Mouse (Mus musculus): ENCODE results near the gene Iqgap2. TPM values are rescaled to one million over a fixed set of nuclear protein-coding genes. Genes with fewer than 3 reads are reported as not detected.

Iqgap2 gene
- polyA plus RNA-seq, 2 experiments, result 10.5 to 12.7 TPM

GRCm38 (mm10) chr13:95782969-95783332 lies 108.8 kb downstream of the Iqgap2 start:
- Histone ChIP-seq H3K27me3 (ENCODE audit: control insufficient read depth, insufficient read depth, low read length) (no peaks in the 10 kb centered on the region), H3K4me1 (ENCODE audit: control insufficient read depth, insufficient read depth, low read length) (peaks cover 21% of the 10 kb centered on the region), H3K27ac (replicated peaks; ENCODE audit: low read depth, low read length) (no peak overlapping the region), H3K9me3 (ENCODE audit: control insufficient read depth, low read length) (no peaks in the 10 kb centered on the region), H3K36me3 (ENCODE audit: control insufficient read depth, insufficient read depth, low read length) (no peaks in the 10 kb centered on the region), H3K4me2 (replicated peaks; ENCODE audit: low read depth, low read length, severe bottlenecking) (no peak overlapping the region), H3K9ac (ENCODE audit: low read depth, low read length, severe bottlenecking) (no peak overlapping the region), H3K4me3 (replicated peaks; ENCODE audit: low read length) (no peak overlapping the region)
- ATAC-seq (ENCODE audit: low FRiP score, low read depth) (no peak), DNase-seq (ENCODE audit: low spot score) (no peak)
- TF ChIP-seq POLR2A (IDR thresholded peaks at IDR 0.05; ENCODE audit: borderline replicate concordance, extremely low read depth, insufficient read depth, insufficient read length), result no peak
- WGBS, result 75% methylated on average over 2 of the region's 2 CpGs

- H3K36me3 ChIP-seq (ENCODE audit: control insufficient read depth, insufficient read depth, low read length), result no peaks in the 10 kb centered on the region
- no peak overlapping the region for H3K4me3 ChIP-seq (replicated peaks; ENCODE audit: low read length)
- 73% methylated on average over 15 of the region's 15 CpGs for WGBS
- no peak overlapping the region for H3K9ac ChIP-seq (ENCODE audit: low read depth, low read length, severe bottlenecking)
- no peak for ATAC-seq (ENCODE audit: low FRiP score, low read depth)
- no peak overlapping the region for H3K4me2 ChIP-seq (replicated peaks; ENCODE audit: low read depth, low read length, severe bottlenecking)
- H3K4me1 ChIP-seq (ENCODE audit: control insufficient read depth, insufficient read depth, low read length), result peaks cover 21% of the 10 kb centered on the region
- H3K27ac ChIP-seq (replicated peaks; ENCODE audit: low read depth, low read length), result no peak overlapping the region
- no peak for DNase-seq (ENCODE audit: low spot score)
- no peaks in the 10 kb centered on the region for H3K27me3 ChIP-seq (ENCODE audit: control insufficient read depth, insufficient read depth, low read length)
- no peaks in the 10 kb centered on the region for H3K9me3 ChIP-seq (ENCODE audit: control insufficient read depth, low read length)
- no peak for TF ChIP-seq POLR2A (IDR thresholded peaks at IDR 0.05; ENCODE audit: borderline replicate concordance, extremely low read depth, insufficient read depth, insufficient read length)
These were observed 109.3 kb downstream of the Iqgap2 start for GRCm38 (mm10) chr13:95782311-95782968.

GRCm38 (mm10) chr13:95780038-95780437 lies 111.7 kb downstream of the Iqgap2 start:
- H3K4me1 ChIP-seq (ENCODE audit: control insufficient read depth, insufficient read depth, low read length), result peaks cover 17% of the 10 kb centered on the region
- H3K27me3 ChIP-seq (ENCODE audit: control insufficient read depth, insufficient read depth, low read length), result no peaks in the 10 kb centered on the region
- H3K27ac ChIP-seq (replicated peaks; ENCODE audit: low read depth, low read length), result no peak overlapping the region
- DNase-seq (ENCODE audit: low spot score) (no peak), ATAC-seq (ENCODE audit: low FRiP score, low read depth) (no peak)
- H3K4me3 ChIP-seq (replicated peaks; ENCODE audit: low read length), result no peak overlapping the region
- 57% methylated on average over 7 of the region's 7 CpGs for WGBS
- H3K9ac ChIP-seq (ENCODE audit: low read depth, low read length, severe bottlenecking), result no peak overlapping the region
- H3K9me3 ChIP-seq (ENCODE audit: control insufficient read depth, low read length), result no peaks in the 10 kb centered on the region
- H3K4me2 ChIP-seq (replicated peaks; ENCODE audit: low read depth, low read length, severe bottlenecking), result no peak overlapping the region
- no peaks in the 10 kb centered on the region for H3K36me3 ChIP-seq (ENCODE audit: control insufficient read depth, insufficient read depth, low read length)
- TF ChIP-seq POLR2A (IDR thresholded peaks at IDR 0.05; ENCODE audit: borderline replicate concordance, extremely low read depth, insufficient read depth, insufficient read length), result no peak

GRCm38 (mm10) chr13:95779261-95779660 lies 112.5 kb downstream of the Iqgap2 start:
- no peak overlapping the region for H3K27ac ChIP-seq (replicated peaks; ENCODE audit: low read depth, low read length)
- no peak overlapping the region for H3K9ac ChIP-seq (ENCODE audit: low read depth, low read length, severe bottlenecking)
- peaks cover 12% of the 10 kb centered on the region for H3K4me1 ChIP-seq (ENCODE audit: control insufficient read depth, insufficient read depth, low read length)
- no peak for DNase-seq (ENCODE audit: low spot score)
- no peak for TF ChIP-seq POLR2A (IDR thresholded peaks at IDR 0.05; ENCODE audit: borderline replicate concordance, extremely low read depth, insufficient read depth, insufficient read length)
- no peaks in the 10 kb centered on the region for H3K27me3 ChIP-seq (ENCODE audit: control insufficient read depth, insufficient read depth, low read length)
- no peaks in the 10 kb centered on the region for H3K36me3 ChIP-seq (ENCODE audit: control insufficient read depth, insufficient read depth, low read length)
- ATAC-seq (ENCODE audit: low FRiP score, low read depth), result no peak
- 53% methylated on average over 8 of the region's 8 CpGs for WGBS
- H3K4me2 ChIP-seq (replicated peaks; ENCODE audit: low read depth, low read length, severe bottlenecking), result no peak overlapping the region
- H3K9me3 ChIP-seq (ENCODE audit: control insufficient read depth, low read length), result no peaks in the 10 kb centered on the region
- H3K4me3 ChIP-seq (replicated peaks; ENCODE audit: low read length), result no peak overlapping the region

GRCm38 (mm10) chr13:95778761-95779161 lies 113.0 kb downstream of the Iqgap2 start:
- WGBS, result 47% methylated on average over 9 of the region's 9 CpGs
- H3K4me3 ChIP-seq (replicated peaks; ENCODE audit: low read length), result no peak overlapping the region
- H3K9me3 ChIP-seq (ENCODE audit: control insufficient read depth, low read length), result no peaks in the 10 kb centered on the region
- no peak for DNase-seq (ENCODE audit: low spot score)
- no peak for TF ChIP-seq POLR2A (IDR thresholded peaks at IDR 0.05; ENCODE audit: borderline replicate concordance, extremely low read depth, insufficient read depth, insufficient read length)
- 0 out of 2 replicates have a peak, but pooled peaks have one; percentile 31 for ATAC-seq (ENCODE audit: low FRiP score, low read depth)
- no peak overlapping the region for H3K27ac ChIP-seq (replicated peaks; ENCODE audit: low read depth, low read length)
- H3K4me2 ChIP-seq (replicated peaks; ENCODE audit: low read depth, low read length, severe bottlenecking), result no peak overlapping the region
- no peaks in the 10 kb centered on the region for H3K27me3 ChIP-seq (ENCODE audit: control insufficient read depth, insufficient read depth, low read length)
- peaks cover 12% of the 10 kb centered on the region for H3K4me1 ChIP-seq (ENCODE audit: control insufficient read depth, insufficient read depth, low read length)
- no peaks in the 10 kb centered on the region for H3K36me3 ChIP-seq (ENCODE audit: control insufficient read depth, insufficient read depth, low read length)
- no peak overlapping the region for H3K9ac ChIP-seq (ENCODE audit: low read depth, low read length, severe bottlenecking)
